Mouse (Mus musculus): ENCODE results near the gene Kcnk13. TPM values are rescaled to one million over a fixed set of nuclear protein-coding genes. Genes with fewer than 3 reads are reported as not detected.
"Not testable (repeated sequence)": the region's sequence is repeated elsewhere in the genome, so short reads cannot be mapped to it uniquely, and the experiment has no call there.

Kcnk13 gene
- polyA plus RNA-seq, 1 experiment from 2014 or later, result 0.42 TPM

DNA sequence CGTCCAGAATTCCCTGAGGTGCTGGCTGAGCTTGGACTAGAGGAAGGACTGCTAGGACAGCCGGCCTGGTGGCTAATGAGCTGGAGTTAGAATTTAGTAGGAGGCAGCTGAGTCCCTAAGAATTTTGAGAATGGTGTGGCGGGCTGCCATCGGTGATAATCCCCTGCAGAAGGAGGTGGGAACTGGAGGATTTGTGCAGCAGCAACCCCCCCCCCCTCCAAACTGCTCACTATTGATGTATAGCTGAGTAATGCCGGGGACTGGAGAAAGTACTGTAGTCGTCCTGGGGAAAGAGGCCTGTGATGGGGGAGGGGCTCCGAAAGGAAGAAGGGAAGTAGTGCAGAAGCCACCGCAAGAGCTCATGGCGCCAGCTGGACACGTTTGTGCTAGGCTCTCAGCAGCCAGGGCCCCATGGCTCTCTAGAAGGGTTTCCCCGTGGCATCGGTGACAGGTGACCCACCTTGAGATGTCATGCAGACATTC lies 2.6 kb downstream of the Kcnk13 start:
- Histone ChIP-seq H3K27me3 (peaks cover 73% of the 10 kb centered on the region), H3K27ac (no peak overlapping the region), H3K4me3 (replicated peaks) (0 out of 2 replicates have a peak overlapping the region, but pooled peaks have one; percentile 56), H3K4me2 (peak overlapping the region; percentile 13; the same call in 1 of the 2 replicates), H3K4me1 (peaks cover 33% of the 10 kb centered on the region), H3K9ac (no peak overlapping the region), H3K36me3 (replicated peaks) (no peaks in the 10 kb centered on the region), H3K9me3 (no peaks in the 10 kb centered on the region)
- no peak for ATAC-seq (ENCODE audit: low FRiP score)
- 10% methylated on average over 12 of the region's 12 CpGs for WGBS

DNA sequence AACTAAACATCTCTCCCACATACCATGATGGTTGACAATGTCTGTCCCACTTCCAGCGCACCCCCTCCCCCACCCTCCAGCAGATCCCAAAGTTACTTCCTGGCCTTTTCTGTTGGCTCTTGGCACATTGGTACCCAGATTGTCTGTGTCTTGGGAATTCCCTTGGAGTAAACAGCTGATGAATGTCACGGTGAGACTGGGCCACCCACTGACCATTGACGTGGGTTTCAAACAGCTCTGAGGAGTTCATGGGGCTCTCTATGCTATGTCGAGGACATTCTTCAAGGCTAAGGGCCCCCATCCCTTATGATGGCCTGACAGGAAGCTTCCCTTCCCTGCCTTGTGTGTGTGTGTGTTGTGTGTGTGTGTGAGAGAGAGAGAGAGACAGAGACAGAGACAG lies 5.6 kb downstream of the Kcnk13 start:
- Histone ChIP-seq H3K4me2 (no peak overlapping the region), H3K9me3 (no peaks in the 10 kb centered on the region), H3K9ac (no peak overlapping the region), H3K27me3 (peaks cover 52% of the 10 kb centered on the region), H3K4me1 (peaks cover 23% of the 10 kb centered on the region), H3K36me3 (replicated peaks) (no peaks in the 10 kb centered on the region), H3K27ac (no peak overlapping the region), H3K4me3 (replicated peaks) (no peak overlapping the region)
- WGBS, result 79% methylated on average over 4 of the region's 4 CpGs
- no peak for ATAC-seq (ENCODE audit: low FRiP score)

- not testable (repeated sequence) for H3K36me3 ChIP-seq (replicated peaks); H3K4me3 ChIP-seq (replicated peaks); ATAC-seq (ENCODE audit: low FRiP score); H3K9ac ChIP-seq; H3K4me2 ChIP-seq; H3K4me1 ChIP-seq; H3K27ac ChIP-seq; H3K9me3 ChIP-seq
- H3K27me3 ChIP-seq, result peaks cover 38% of the 10 kb centered on the region
- 82% methylated on average over 7 of the region's 7 CpGs for WGBS
Measured at GRCm38 (mm10) chr12:99971205-99971894, 7.1 kb downstream of the Kcnk13 start.

- Histone ChIP-seq H3K36me3 (replicated peaks) (no peaks in the 10 kb centered on the region), H3K27ac (no peak overlapping the region), H3K27me3 (peaks cover 23% of the 10 kb centered on the region), H3K4me3 (replicated peaks) (no peak overlapping the region), H3K4me1 (no peaks in the 10 kb centered on the region), H3K9ac (no peak overlapping the region), H3K4me2 (no peak overlapping the region), H3K9me3 (no peaks in the 10 kb centered on the region)
- WGBS, result 63% methylated on average over 7 of the region's 7 CpGs
- ATAC-seq (ENCODE audit: low FRiP score), result no peak
Measured at GRCm38 (mm10) chr12:99972825-99973224, 8.5 kb downstream of the Kcnk13 start.

- Histone ChIP-seq H3K9ac (no peak overlapping the region), H3K27ac (no peak overlapping the region), H3K4me1 (no peaks in the 10 kb centered on the region), H3K9me3 (no peaks in the 10 kb centered on the region), H3K4me2 (no peak overlapping the region), H3K27me3 (peaks cover 15% of the 10 kb centered on the region), H3K36me3 (replicated peaks) (no peaks in the 10 kb centered on the region), H3K4me3 (replicated peaks) (no peak overlapping the region)
- ATAC-seq (ENCODE audit: low FRiP score), result no peak
- 68% methylated on average over 1 of the region's 1 CpGs for whole genome bisulfite sequencing
Measured at GRCm38 (mm10) chr12:99973659-99974058, 9.4 kb downstream of the Kcnk13 start.

DNA sequence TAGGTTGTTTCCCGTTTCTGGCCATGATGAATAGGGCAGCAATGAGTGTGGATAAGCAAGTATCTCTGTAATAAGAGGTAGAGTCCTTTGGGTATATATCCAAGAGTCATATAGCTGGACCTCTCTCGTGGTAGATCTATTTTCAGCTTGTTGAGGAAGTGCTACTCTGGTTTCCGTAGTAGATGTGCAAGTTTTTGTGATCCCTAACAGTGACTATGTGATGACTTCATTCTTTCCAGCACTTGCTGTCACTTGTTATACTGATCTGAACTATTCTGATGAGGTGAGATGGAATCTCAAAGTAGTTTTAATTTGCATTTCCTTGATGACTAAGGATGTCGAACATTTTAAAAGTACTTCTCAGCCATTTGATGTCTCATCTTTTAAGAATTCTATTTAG lies 15.2 kb downstream of the Kcnk13 start:
- 90% methylated on average over 4 of the region's 4 CpGs for WGBS
- Histone ChIP-seq H3K27me3 (no peaks in the 10 kb centered on the region), H3K4me3 (replicated peaks) (no peak overlapping the region), H3K4me2 (no peak overlapping the region), H3K9me3 (no peaks in the 10 kb centered on the region), H3K4me1 (no peaks in the 10 kb centered on the region), H3K27ac (no peak overlapping the region), H3K36me3 (replicated peaks) (no peaks in the 10 kb centered on the region), H3K9ac (no peak overlapping the region)
- ATAC-seq (ENCODE audit: low FRiP score), result no peak

GRCm38 (mm10) chr12:99986797-99987196 lies 22.5 kb downstream of the Kcnk13 start:
- no peak overlapping the region for H3K27ac ChIP-seq
- no peak for ATAC-seq (ENCODE audit: low FRiP score)
- H3K27me3 ChIP-seq, result no peaks in the 10 kb centered on the region
- H3K9ac ChIP-seq, result no peak overlapping the region
- no peak overlapping the region for H3K4me3 ChIP-seq (replicated peaks)
- H3K9me3 ChIP-seq, result 0 out of 2 replicates have a peak, but pooled peaks cover 5% of the 10 kb centered on the region
- no peaks in the 10 kb centered on the region for H3K36me3 ChIP-seq (replicated peaks)
- no peak overlapping the region for H3K4me2 ChIP-seq
- no peaks in the 10 kb centered on the region for H3K4me1 ChIP-seq
- 92% methylated on average over 5 of the region's 5 CpGs for WGBS

- Histone ChIP-seq H3K27me3 (no peaks in the 10 kb centered on the region), H3K36me3 (replicated peaks) (no peaks in the 10 kb centered on the region), H3K27ac (no peak overlapping the region), H3K4me2 (no peak overlapping the region), H3K4me3 (replicated peaks) (no peak overlapping the region), H3K4me1 (no peaks in the 10 kb centered on the region), H3K9me3 (0 out of 2 replicates have a peak, but pooled peaks cover 5% of the 10 kb centered on the region), H3K9ac (no peak overlapping the region)
- 89% methylated on average over 2 of the region's 2 CpGs for WGBS
- ATAC-seq (ENCODE audit: low FRiP score), result no peak
Measured at GRCm38 (mm10) chr12:99988144-99988543, 23.8 kb downstream of the Kcnk13 start.

- no peak for ATAC-seq (ENCODE audit: low FRiP score)
- no peaks in the 10 kb centered on the region for H3K27me3 ChIP-seq
Measured at GRCm38 (mm10) chr12:99992362-99992862, 28.1 kb downstream of the Kcnk13 start.

GRCm38 (mm10) chr12:99993146-99993890 lies 29.0 kb downstream of the Kcnk13 start:
- Histone ChIP-seq H3K4me3 (replicated peaks) (no peak overlapping the region), H3K4me1 (no peaks in the 10 kb centered on the region), H3K27ac (no peak overlapping the region), H3K9me3 (0 out of 2 replicates have a peak, but pooled peaks cover 5% of the 10 kb centered on the region), H3K27me3 (no peaks in the 10 kb centered on the region), H3K36me3 (replicated peaks) (no peaks in the 10 kb centered on the region), H3K4me2 (no peak overlapping the region), H3K9ac (no peak overlapping the region)
- WGBS, result 75% methylated on average over 10 of the region's 10 CpGs
- ATAC-seq (ENCODE audit: low FRiP score), result no peak

More at GRCm38 (mm10) chr12:99992362-99992862, 28.1 kb downstream of the Kcnk13 start:
- no peaks in the 10 kb centered on the region for H3K4me1 ChIP-seq
- 95% methylated on average over 11 of the region's 11 CpGs for WGBS
- H3K36me3 ChIP-seq (replicated peaks), result no peaks in the 10 kb centered on the region
- H3K4me3 ChIP-seq (replicated peaks), result no peak overlapping the region
- H3K27ac ChIP-seq, result no peak overlapping the region
- no peak overlapping the region for H3K4me2 ChIP-seq
- 0 out of 2 replicates have a peak, but pooled peaks cover 5% of the 10 kb centered on the region for H3K9me3 ChIP-seq
- H3K9ac ChIP-seq, result no peak overlapping the region

- no peaks in the 10 kb centered on the region for H3K27me3 ChIP-seq
- no peak for ATAC-seq (ENCODE audit: low FRiP score)
- no peak overlapping the region for H3K9ac ChIP-seq
- H3K4me1 ChIP-seq, result no peaks in the 10 kb centered on the region
- H3K9me3 ChIP-seq, result 0 out of 2 replicates have a peak, but pooled peaks cover 5% of the 10 kb centered on the region
- H3K4me2 ChIP-seq, result no peak overlapping the region
- WGBS, result 94% methylated on average over 5 of the region's 5 CpGs
- H3K4me3 ChIP-seq (replicated peaks), result no peak overlapping the region
- H3K27ac ChIP-seq, result no peak overlapping the region
- no peaks in the 10 kb centered on the region for H3K36me3 ChIP-seq (replicated peaks)
Measured at GRCm38 (mm10) chr12:99995951-99996350, 31.7 kb downstream of the Kcnk13 start.

DNA sequence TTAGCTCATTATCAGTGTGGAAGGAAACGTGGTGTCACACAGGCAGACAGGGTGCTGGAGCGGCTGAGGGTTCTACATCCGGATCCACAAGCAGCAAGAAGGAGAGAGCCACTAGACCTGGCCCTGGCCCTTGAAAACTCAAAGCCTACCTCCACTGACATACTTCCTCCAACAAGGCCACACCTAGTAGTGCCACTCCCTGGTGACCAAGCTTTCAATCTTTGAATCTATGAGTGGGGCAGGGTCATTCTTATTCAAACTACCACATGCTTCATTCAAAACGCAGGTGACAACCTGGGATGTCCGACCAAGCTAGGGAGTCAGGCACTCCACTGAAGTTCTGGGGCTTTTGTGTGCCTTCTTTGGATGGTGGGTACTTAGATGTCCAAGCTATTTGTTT lies 35.4 kb downstream of the Kcnk13 start:
- no peak for ATAC-seq (ENCODE audit: low FRiP score)
- no peak overlapping the region for H3K4me2 ChIP-seq
- no peaks in the 10 kb centered on the region for H3K9me3 ChIP-seq
- H3K36me3 ChIP-seq (replicated peaks), result no peaks in the 10 kb centered on the region
- H3K9ac ChIP-seq, result no peak overlapping the region
- 80% methylated on average over 5 of the region's 5 CpGs for WGBS
- no peak overlapping the region for H3K27ac ChIP-seq
- no peaks in the 10 kb centered on the region; the same call in 1 of the 2 replicates for H3K27me3 ChIP-seq
- no peaks in the 10 kb centered on the region for H3K4me1 ChIP-seq
- H3K4me3 ChIP-seq (replicated peaks), result no peak overlapping the region
